Mouse (Mus musculus): Measurements from ENCODE around the gene Klrb1b.

GRCm38 (mm10) chr6:128842356-128842944, 16.3 kb upstream of the Klrb1b start:
- TF ChIP-seq POLR2A (IDR thresholded peaks at IDR 0.05; ENCODE audit: low read depth, low read length), result no peak; the same call in 1 of the 2 replicates
- TF ChIP-seq CTCF (IDR thresholded peaks at IDR 0.05; ENCODE audit: extremely low read depth, insufficient read length, insufficient replicate concordance, low read depth, low read length), result no peak
